Mouse (Mus musculus): ENCODE data around the gene Chm. TPM values are rescaled to one million over a fixed set of nuclear protein-coding genes. Genes with fewer than 3 reads are reported as not detected.
A peak's percentile ranks its signal among the peaks of the same experiment; 100 is the strongest.
"Not testable (repeated sequence)": the region's sequence is repeated elsewhere in the genome, so short reads cannot be mapped to it uniquely, and the experiment has no call there.

Chm gene
- polyA plus RNA-seq (2014; fragmentation: Nextera tagmentation; extraction: Ambion mirVana): 16.2 TPM in 2 replicates

GRCm38 (mm10) chrX:113185230-113185985 is at the start of gene Chm:
TSS of gene Chm (minus strand) at chrX:113185517.
- H3K9me3 ChIP-seq (ENCODE audit: control insufficient read depth, low read length): no peaks in the 10 kb centered on the region
- DNase-seq (ENCODE audit: low spot score) (peak; percentile 54), ATAC-seq (ENCODE audit: insufficient number of reproducible peaks, low FRiP score, low TSS enrichment, low read depth) (peak; percentile 97)
- H3K36me3 ChIP-seq (ENCODE audit: control insufficient read depth, insufficient read depth, low read length): no peaks in the 10 kb centered on the region
- H3K27me3 ChIP-seq (ENCODE audit: control insufficient read depth, insufficient read depth, low read length): no peaks in the 10 kb centered on the region
- peak within 1 kb of the TSS; percentile 44 for H3K4me3 ChIP-seq (ENCODE audit: low read depth, low read length)
- H3K27ac ChIP-seq (replicated peaks; ENCODE audit: low read depth, low read length): no peak within 1 kb of the TSS
- peak within 1 kb of the TSS; percentile 37 for H3K4me2 ChIP-seq (ENCODE audit: low read depth, severe bottlenecking)
- H3K4me1 ChIP-seq (ENCODE audit: control insufficient read depth, insufficient read depth, low read length): no peaks in the 10 kb centered on the region
- H3K9ac ChIP-seq (ENCODE audit: low read length): peak within 1 kb of the TSS; percentile 27
- WGBS: 11% methylated on average over 21 of the region's 21 CpGs

- H3K27ac ChIP-seq (replicated peaks; ENCODE audit: low read depth, low read length): no peak overlapping the region
- no peak overlapping the region for H3K4me2 ChIP-seq (ENCODE audit: low read depth, severe bottlenecking)
- ATAC-seq (ENCODE audit: insufficient number of reproducible peaks, low FRiP score, low TSS enrichment, low read depth) (no peak), DNase-seq (ENCODE audit: low spot score) (no peak)
- H3K4me3 ChIP-seq (ENCODE audit: low read depth, low read length): no peak overlapping the region
- H3K9me3 ChIP-seq (ENCODE audit: control insufficient read depth, low read length): no peaks in the 10 kb centered on the region
- H3K36me3 ChIP-seq (ENCODE audit: control insufficient read depth, insufficient read depth, low read length): no peaks in the 10 kb centered on the region
- no peak overlapping the region for H3K9ac ChIP-seq (ENCODE audit: low read length)
- 60% methylated on average over 2 of the region's 2 CpGs for WGBS
- no peaks in the 10 kb centered on the region for H3K4me1 ChIP-seq (ENCODE audit: control insufficient read depth, insufficient read depth, low read length)
- H3K27me3 ChIP-seq (ENCODE audit: control insufficient read depth, insufficient read depth, low read length): no peaks in the 10 kb centered on the region
These were observed 8.6 kb upstream of the Chm start for GRCm38 (mm10) chrX:113193901-113194300.

DNA sequence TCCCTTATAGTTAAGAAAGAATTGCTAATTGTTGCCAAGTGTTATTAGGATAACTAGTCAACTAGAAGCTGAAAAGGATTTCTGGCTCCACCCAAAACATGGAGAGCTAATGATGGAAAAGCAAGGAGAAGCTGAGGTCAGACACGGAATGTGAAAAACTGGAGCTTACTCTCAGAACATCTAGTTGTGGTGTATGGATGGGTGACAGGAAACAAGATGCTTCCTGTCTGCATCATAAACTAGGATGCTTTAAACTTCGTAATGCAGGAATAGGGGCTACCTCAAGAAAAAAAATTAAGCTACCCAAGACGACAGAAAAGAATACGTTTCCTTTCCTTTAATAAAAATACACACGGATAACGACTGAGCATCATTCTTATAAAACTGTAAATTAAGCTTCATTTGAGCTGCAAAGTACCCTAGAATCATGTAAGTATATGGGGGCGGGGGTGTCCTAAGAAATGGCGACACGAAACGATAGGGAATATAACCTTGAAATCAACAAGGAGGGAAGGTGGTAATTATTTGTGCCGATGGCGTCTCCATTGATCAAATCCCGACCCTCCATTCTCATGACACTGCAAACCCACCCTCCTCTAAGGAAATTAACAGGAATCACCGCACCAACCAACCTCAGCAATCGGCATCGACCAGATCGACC is 618 bp downstream of the Chm start:
- peak overlapping the region; percentile 37 for H3K4me2 ChIP-seq (ENCODE audit: low read depth, severe bottlenecking)
- H3K9ac ChIP-seq (ENCODE audit: low read length): peak overlapping the region; percentile 27
- 15% methylated on average over 17 of the region's 17 CpGs for WGBS
- peak overlapping the region; percentile 44 for H3K4me3 ChIP-seq (ENCODE audit: low read depth, low read length)
- DNase-seq (ENCODE audit: low spot score) (no peak), ATAC-seq (ENCODE audit: insufficient number of reproducible peaks, low FRiP score, low TSS enrichment, low read depth) (no peak)
- no peaks in the 10 kb centered on the region for H3K4me1 ChIP-seq (ENCODE audit: control insufficient read depth, insufficient read depth, low read length)
- H3K27ac ChIP-seq (replicated peaks; ENCODE audit: low read depth, low read length): no peak overlapping the region
- H3K9me3 ChIP-seq (ENCODE audit: control insufficient read depth, low read length): no peaks in the 10 kb centered on the region
- no peaks in the 10 kb centered on the region for H3K27me3 ChIP-seq (ENCODE audit: control insufficient read depth, insufficient read depth, low read length)
- H3K36me3 ChIP-seq (ENCODE audit: control insufficient read depth, insufficient read depth, low read length): no peaks in the 10 kb centered on the region

- not testable (repeated sequence) for H3K4me1 ChIP-seq (ENCODE audit: control insufficient read depth, insufficient read depth, low read length); H3K27ac ChIP-seq (replicated peaks; ENCODE audit: low read depth, low read length); ATAC-seq (ENCODE audit: insufficient number of reproducible peaks, low FRiP score, low TSS enrichment, low read depth); H3K4me2 ChIP-seq (ENCODE audit: low read depth, severe bottlenecking); H3K4me3 ChIP-seq (ENCODE audit: low read depth, low read length); H3K27me3 ChIP-seq (ENCODE audit: control insufficient read depth, insufficient read depth, low read length); H3K36me3 ChIP-seq (ENCODE audit: control insufficient read depth, insufficient read depth, low read length); H3K9ac ChIP-seq (ENCODE audit: low read length); H3K9me3 ChIP-seq (ENCODE audit: control insufficient read depth, low read length); DNase-seq (ENCODE audit: low spot score)
- 91% methylated on average over 4 of the region's 4 CpGs for WGBS
These were observed 4.5 kb downstream of the Chm start for GRCm38 (mm10) chrX:113180856-113181255.

DNA sequence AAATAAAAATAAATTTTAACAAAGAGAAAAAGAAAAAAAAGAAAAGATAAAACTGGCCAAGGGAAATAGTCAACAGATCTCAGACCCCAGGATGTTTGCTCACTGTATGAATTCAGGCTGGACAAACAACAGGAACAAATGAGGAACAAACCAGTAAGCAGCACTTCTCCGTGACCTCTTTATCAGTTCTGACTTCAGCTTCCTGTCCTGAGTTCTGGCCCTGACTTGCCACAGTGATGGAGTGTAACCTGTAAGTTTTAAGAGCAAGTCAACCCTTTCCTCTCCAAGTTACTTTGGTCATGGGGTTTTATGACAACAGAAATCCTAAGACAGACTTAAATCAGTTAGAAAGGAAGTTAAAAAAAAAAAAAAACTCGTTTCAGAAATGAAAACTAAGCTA is 12.6 kb downstream of the Chm start:
- ATAC-seq (ENCODE audit: insufficient number of reproducible peaks, low FRiP score, low TSS enrichment, low read depth) (no peak), DNase-seq (ENCODE audit: low spot score) (no peak)
- no peaks in the 10 kb centered on the region for H3K4me1 ChIP-seq (ENCODE audit: control insufficient read depth, insufficient read depth, low read length)
- H3K4me3 ChIP-seq (ENCODE audit: low read depth, low read length): no peak overlapping the region
- H3K27me3 ChIP-seq (ENCODE audit: control insufficient read depth, insufficient read depth, low read length): no peaks in the 10 kb centered on the region
- H3K9ac ChIP-seq (ENCODE audit: low read length): no peak overlapping the region
- H3K27ac ChIP-seq (replicated peaks; ENCODE audit: low read depth, low read length): no peak overlapping the region
- WGBS: 69% methylated on average over 2 of the region's 2 CpGs
- no peak overlapping the region for H3K4me2 ChIP-seq (ENCODE audit: low read depth, severe bottlenecking)
- no peaks in the 10 kb centered on the region for H3K9me3 ChIP-seq (ENCODE audit: control insufficient read depth, low read length)
- H3K36me3 ChIP-seq (ENCODE audit: control insufficient read depth, insufficient read depth, low read length): no peaks in the 10 kb centered on the region

- Histone ChIP-seq H3K27ac (replicated peaks; ENCODE audit: low read depth, low read length) (no peak overlapping the region), H3K4me3 (ENCODE audit: low read depth, low read length) (no peak overlapping the region), H3K4me2 (ENCODE audit: low read depth, severe bottlenecking) (no peak overlapping the region), H3K27me3 (ENCODE audit: control insufficient read depth, insufficient read depth, low read length) (no peaks in the 10 kb centered on the region), H3K9me3 (ENCODE audit: control insufficient read depth, low read length) (no peaks in the 10 kb centered on the region), H3K36me3 (ENCODE audit: control insufficient read depth, insufficient read depth, low read length) (no peaks in the 10 kb centered on the region), H3K4me1 (ENCODE audit: control insufficient read depth, insufficient read depth, low read length) (no peaks in the 10 kb centered on the region), H3K9ac (ENCODE audit: low read length) (no peak overlapping the region)
- no peak for DNase-seq (ENCODE audit: low spot score)
- no peak for ATAC-seq (ENCODE audit: insufficient number of reproducible peaks, low FRiP score, low TSS enrichment, low read depth)
- WGBS: 69% methylated on average over 1 of the region's 1 CpGs
These were observed 13.0 kb downstream of the Chm start for GRCm38 (mm10) chrX:113172271-113172670.

DNA sequence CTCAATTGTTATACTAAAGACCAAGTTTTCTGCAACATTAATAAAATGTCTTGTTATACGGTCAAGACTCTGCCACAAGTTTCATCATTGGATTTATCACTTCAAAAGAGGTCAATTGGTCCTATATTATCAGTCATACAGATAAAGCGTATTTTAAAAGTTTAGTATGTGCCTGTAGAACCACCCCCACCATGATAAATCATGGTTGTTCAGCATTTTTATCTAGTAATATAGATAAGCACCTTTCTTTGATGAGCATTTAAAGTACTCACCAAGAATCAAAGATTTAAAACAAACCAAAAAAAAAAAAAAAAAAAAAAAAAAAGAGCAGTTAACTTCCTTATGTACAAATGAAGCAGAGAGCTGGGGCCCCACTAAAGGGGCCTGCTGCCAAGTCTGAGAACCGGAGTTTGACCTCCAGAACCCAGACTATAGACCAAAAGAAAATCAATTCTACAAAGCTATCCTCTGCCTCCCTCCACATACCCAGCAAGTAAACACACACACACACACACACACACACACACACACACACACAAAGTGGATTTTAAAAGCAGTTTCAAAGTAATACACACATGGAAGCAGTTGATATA is 25.0 kb downstream of the Chm start:
- no peak overlapping the region for H3K4me2 ChIP-seq (ENCODE audit: low read depth, severe bottlenecking)
- no peaks in the 10 kb centered on the region for H3K4me1 ChIP-seq (ENCODE audit: control insufficient read depth, insufficient read depth, low read length)
- H3K4me3 ChIP-seq (ENCODE audit: low read depth, low read length): no peak overlapping the region
- no peaks in the 10 kb centered on the region for H3K36me3 ChIP-seq (ENCODE audit: control insufficient read depth, insufficient read depth, low read length)
- 82% methylated on average over 3 of the region's 3 CpGs for WGBS
- no peak for DNase-seq (ENCODE audit: low spot score)
- no peak overlapping the region for H3K9ac ChIP-seq (ENCODE audit: low read length)
- no peak overlapping the region for H3K27ac ChIP-seq (replicated peaks; ENCODE audit: low read depth, low read length)
- ATAC-seq (ENCODE audit: insufficient number of reproducible peaks, low FRiP score, low TSS enrichment, low read depth): no peak
- no peaks in the 10 kb centered on the region for H3K27me3 ChIP-seq (ENCODE audit: control insufficient read depth, insufficient read depth, low read length)
- no peaks in the 10 kb centered on the region for H3K9me3 ChIP-seq (ENCODE audit: control insufficient read depth, low read length)

DNA sequence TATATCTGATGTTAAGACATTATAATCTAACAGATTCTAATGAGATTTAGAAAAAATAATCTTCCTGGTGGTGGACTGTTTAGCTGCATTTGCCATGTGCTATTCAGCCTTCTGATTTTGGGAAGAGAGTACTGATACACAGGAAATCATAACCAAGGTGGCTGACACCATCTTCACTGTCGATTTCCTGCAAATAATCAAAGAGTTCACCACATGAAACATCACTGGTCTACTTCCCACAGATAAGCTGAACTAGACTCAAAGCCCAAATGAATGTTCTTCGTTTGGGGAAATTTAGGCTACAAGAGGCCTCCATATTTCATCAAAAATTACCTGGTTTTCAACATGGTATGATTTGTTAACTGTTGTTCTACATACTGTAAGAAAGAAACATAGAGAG is 101.1 kb downstream of the Chm start:
- Histone ChIP-seq H3K9ac (ENCODE audit: low read length) (no peak overlapping the region), H3K4me2 (ENCODE audit: low read depth, severe bottlenecking) (no peak overlapping the region), H3K27me3 (ENCODE audit: control insufficient read depth, insufficient read depth, low read length) (no peaks in the 10 kb centered on the region), H3K4me1 (ENCODE audit: control insufficient read depth, insufficient read depth, low read length) (no peaks in the 10 kb centered on the region), H3K9me3 (ENCODE audit: control insufficient read depth, low read length) (no peaks in the 10 kb centered on the region), H3K4me3 (ENCODE audit: low read depth, low read length) (no peak overlapping the region), H3K36me3 (ENCODE audit: control insufficient read depth, insufficient read depth, low read length) (no peaks in the 10 kb centered on the region), H3K27ac (replicated peaks; ENCODE audit: low read depth, low read length) (no peak overlapping the region)
- no peak for DNase-seq (ENCODE audit: low spot score)
- ATAC-seq (ENCODE audit: insufficient number of reproducible peaks, low FRiP score, low TSS enrichment, low read depth): no peak
- 70% methylated on average over 2 of the region's 2 CpGs for WGBS

Data from limb, embryonic 11.5 days (tissue).